Mouse (Mus musculus): ENCODE results near the gene Slc25a11.

Gene Slc25a11

GRCm38 (mm10) chr11:70619101-70619500, 28.2 kb downstream of the Slc25a11 start, which contains the start of gene Chrne:
Gene Chrne (minus strand): TSS chr11:70619216.
- no peak for DNase-seq

GRCm38 (mm10) chr11:70615516-70616093, 31.7 kb downstream of the Slc25a11 start, which contains the start of gene 4930544D05Rik:
Gene 4930544D05Rik (plus strand): TSS chr11:70615848.
- no peak for DNase-seq

- peak; percentile 89 for DNase-seq
Measured at GRCm38 (mm10) chr11:70615074-70615473, 32.2 kb downstream of the Slc25a11 start.

- no peak for DNase-seq
Measured at GRCm38 (mm10) chr11:70612505-70612904, 34.8 kb downstream of the Slc25a11 start.

GRCm38 (mm10) chr11:70610752-70611151, 36.5 kb downstream of the Slc25a11 start:
- DNase-seq: no peak

- DNase-seq: peak; percentile 47
Measured at GRCm38 (mm10) chr11:70608381-70609066, 38.8 kb downstream of the Slc25a11 start.

GRCm38 (mm10) chr11:70607611-70608010, 39.7 kb downstream of the Slc25a11 start:
- no peak for DNase-seq

DNA sequence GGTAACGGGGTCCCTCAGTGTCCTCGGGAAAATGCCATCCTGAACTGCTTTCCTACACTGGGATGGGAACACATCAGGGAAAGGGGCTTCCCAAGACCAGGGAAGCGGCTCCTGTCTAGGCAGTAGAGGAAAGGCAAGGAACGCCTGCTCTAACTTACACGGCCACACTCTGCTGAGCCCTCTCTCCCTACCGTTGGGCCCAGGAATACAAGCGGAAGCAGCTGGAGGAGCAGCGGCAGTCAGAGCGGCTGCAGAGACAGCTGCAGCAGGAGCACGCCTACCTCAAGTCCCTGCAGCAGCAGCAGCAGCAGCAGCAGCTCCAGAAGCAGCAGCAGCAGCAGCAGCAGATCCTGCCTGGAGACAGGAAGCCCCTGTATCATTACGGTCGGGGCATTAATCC, 40.6 kb downstream of the Slc25a11 start:
- DNase-seq: no peak

GRCm38 (mm10) chr11:70605024-70605566, 42.2 kb downstream of the Slc25a11 start:
- DNase-seq: peak; percentile 91

DNA sequence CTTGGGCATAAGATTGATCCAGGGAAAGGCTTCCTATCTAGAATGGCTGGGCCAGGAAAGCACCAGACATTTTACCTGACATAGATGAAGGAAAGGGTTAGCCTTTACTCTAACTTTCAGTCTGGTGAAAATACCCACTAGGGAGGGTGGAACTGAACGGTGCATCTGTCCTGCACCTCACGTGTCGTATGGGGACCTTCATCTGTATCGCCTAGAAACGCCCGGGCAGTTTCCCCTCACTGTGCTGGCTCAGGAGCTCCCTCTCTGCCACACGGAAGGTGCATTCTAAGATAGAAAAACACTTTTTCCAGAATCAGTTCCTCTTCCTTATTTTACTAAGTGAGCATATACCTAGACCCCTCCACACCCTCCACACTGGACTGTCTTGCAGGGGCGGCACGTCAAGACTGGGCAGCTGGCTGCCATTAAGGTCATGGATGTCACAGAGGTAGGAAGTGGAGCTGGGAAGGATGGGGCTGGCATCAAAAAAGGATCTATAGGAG, 48.8 kb downstream of the Slc25a11 start:
- DNase-seq: no peak

- no peak for DNase-seq
Measured at GRCm38 (mm10) chr11:70597301-70597700, 50.0 kb downstream of the Slc25a11 start.

DNA sequence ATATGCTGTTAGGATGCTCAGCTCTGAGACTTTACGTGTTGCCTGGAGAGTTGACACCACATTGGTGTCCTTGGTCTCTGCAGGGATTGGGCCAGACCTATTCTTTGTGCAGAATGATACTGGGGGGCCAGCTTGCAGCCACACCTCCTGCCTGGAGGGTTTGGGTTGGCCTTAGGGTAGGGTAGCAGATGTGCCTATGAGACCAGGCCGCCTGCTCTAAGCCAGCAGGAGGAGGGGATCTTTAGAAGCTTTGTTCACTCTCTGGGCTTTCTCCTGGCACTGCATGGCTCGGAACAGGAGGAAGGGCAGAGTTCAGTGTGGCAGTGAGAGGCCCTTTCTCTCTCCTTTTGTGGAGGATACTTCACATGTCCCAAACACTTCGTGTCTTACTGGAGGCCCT, 51.2 kb downstream of the Slc25a11 start:
- no peak for DNase-seq

DNA sequence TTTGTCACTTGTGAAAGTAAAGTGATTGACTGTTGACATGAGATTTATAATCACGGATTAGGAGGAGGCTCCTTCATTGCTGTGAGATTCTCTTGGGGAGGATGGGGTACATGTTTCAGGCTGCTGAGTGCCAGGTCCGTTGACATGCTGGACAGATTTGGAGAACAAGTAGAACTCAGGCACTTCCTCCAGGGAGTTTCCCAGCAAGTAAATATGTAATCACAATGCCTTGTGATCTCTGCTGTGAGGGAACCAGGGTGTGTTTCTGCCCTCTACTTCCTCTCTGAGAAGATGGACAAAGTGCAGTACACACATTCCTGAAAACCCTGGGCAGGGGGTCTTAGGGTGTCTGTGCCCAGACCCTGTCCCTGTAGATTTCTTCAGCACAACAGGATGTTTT, 51.6 kb downstream of the Slc25a11 start:
- DNase-seq: peak; percentile 63

DNA sequence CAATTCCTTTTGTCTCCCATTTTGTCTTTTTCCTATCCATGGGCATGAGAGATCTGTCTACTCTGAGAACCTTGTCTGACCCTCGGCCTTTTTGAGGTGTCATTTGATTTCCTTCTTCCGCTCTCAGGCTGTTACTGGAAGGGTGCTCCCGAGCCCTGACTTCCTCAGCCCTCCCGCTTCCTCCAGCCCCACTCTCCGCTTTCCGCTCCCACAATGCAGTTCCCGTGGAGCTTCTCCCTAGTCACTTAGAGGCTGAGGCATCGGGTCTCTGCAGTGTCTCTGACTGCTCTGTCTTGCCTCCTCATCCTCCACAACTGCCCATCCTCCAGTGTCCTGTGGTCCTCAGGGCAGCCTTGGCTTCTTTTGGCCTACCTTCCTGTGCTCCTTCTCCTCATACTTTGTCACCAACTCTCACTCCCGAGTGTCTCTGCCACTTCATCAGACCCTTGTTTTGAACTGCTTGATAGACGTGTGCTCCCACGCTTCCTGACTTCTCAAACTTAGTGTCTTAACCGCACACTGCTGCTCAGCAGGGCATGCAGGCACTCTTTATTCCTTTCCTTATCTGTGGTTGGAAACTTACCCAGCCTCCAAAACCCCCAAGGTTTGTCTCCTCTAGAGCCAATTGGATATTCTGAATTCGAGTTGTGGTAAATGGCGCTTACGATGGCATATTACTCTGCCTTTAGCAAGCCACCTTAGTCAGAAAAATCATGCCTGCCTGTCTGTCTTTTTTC, 52.9 kb downstream of the Slc25a11 start:
- DNase-seq: peak; percentile 66
